Mouse (Mus musculus) mouse embryonic stem cell (cell line): ENCODE results near the gene Sult2b1.

Experiments
- in situ Hi-C, 2 experiments: fragments of 300-500 bp; cut with MboI; formaldehyde crosslinking; loops; 1 replicate in 1 of 2; 3 replicates in 1 of 2; pipeline ENCODE4 v1.14.3; 2019 to 2020; ENCODE audit warnings: low sequenced_read_pairs in 2 of 2, low pct_unique_long_range_greater_than_20kb in 1 of 2, mixed read lengths in 1 of 2; ENCODE audit not compliant: unreplicated experiment in 1 of 2

The Sult2b1 gene

DNA sequence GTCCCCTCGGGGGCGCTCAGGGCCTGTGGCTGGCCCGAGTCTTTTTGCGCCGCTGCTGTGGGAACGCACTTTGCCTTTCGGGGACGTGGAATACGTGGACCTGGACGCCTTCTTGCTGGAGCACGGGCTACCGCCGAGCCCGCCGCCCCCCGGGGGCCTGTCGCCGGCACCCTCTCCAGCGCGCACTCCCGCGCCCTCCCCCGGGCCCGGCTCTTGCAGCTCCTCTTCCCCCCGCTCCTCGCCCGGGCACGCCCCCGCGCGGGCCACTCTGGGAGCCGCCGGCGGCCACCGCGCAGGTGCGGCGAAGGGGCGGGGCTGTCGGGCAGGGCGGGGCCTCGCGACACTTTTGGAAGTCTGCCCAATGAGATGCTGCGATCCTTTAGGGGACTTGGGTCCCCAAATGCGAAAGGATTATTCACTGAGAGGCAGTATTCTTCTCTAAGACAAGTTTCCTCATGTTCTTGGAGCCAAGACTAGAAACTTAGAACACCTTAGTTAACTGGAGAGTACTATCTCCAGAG lies 77.7 kb downstream of the Sult2b1 start:
- in situ Hi-C loops: no loop called here

DNA sequence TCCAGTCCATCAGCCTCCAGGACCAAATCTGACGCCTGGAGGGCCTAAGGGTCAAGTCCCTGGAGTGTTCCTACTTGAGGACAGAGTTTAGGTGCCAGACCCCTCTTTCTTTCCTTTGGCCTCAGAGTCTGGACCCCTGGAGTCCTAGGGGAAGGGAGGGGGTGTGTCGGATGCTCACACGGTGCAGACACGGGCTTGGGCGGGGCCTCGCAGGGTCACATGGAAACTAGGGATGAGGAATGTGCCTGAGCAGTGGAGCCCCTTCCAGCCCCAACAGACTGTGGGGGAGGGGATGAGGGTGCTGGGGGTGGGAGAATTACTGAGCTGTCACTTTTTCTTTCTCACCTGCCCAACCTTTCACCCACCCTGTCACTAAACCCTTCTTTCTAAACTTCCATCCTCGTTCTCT lies 78.6 kb downstream of the Sult2b1 start:
- in situ Hi-C loops: no loop called here

DNA sequence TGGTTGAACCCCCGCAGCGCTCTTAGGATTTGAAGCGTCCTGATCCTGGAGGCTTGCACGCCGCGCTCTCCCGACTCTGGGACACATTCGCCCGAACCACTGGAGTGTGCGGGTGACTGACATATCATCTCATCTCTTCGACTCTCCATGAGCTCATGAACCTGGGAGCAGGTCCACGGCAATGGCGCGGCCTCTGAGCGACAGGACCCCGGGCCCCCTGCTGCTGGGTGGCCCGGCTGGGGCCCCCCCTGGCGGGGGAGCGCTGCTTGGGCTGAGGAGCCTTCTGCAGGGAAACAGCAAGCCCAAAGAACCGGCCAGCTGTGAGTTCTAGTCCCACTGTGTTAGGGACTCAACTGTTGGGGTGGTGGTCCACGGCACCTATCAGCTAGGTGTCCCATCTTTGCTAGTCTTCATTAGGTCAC lies 79.0 kb downstream of the Sult2b1 start:
- in situ Hi-C loops: no loop called here

DNA sequence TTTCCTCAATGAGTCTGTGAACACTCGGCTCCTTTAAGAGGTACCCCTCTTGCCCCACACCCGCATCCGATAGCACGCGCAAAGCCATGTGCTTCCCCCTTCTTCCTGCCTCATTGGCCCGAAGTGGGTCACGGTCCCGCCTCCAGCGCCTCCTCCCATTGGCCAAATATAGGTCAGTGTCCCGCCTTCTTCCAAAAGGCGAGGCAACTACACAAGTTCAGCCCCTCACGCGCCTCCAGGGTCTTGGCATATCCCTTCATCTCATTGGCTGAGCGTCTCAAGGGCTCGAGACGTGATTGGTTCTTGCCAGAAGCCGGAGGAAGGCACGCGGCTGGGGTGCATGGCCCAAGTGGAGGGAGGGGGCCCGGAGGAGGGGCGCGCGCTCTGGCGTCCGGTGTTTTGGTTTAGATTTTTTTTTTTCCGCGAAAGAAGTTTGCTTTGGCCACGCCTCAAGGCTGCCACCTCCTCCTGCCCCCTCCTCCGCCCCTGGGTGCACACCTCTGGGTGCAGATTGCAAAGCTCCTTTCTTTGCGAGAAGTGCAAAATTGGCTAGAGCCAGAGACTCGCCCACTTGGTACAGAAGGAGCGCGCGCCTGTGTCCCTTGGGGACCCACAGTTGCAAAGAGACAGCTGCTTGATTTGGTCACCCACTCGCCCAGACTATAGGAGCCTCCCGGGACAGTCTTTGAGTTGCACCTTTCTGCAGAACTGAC lies 79.6 kb downstream of the Sult2b1 start, which contains the start of gene Dbp:
TSS of gene Dbp (plus strand) at position 359 of the 713 bp plus-strand sequence.
- in situ Hi-C loops: no loop called here

DNA sequence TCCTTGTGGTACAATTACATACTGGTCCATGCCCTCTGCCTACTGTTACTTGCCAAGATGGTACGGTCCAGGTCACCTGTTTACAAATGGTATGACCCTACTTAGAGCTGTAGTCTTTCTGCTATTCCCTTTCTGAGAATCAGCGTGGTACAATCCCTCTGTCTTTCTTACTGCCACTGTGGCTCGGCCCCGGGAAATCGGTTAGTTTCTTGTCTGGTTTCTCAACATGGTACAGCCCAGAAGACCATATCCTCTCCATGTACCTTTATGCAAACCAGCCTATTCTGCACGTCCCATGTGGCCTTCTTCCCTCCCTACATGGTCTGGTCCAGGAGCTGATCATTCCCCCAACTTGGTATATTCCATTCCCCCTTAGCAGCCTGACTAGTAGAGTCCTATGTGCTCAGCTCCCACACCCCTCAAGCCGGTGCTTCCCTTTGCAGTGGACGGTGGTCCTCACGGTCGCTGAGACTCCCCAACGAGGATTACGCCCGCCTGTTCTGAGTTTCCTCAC lies 80.4 kb downstream of the Sult2b1 start:
- in situ Hi-C loops: no loop called here

DNA sequence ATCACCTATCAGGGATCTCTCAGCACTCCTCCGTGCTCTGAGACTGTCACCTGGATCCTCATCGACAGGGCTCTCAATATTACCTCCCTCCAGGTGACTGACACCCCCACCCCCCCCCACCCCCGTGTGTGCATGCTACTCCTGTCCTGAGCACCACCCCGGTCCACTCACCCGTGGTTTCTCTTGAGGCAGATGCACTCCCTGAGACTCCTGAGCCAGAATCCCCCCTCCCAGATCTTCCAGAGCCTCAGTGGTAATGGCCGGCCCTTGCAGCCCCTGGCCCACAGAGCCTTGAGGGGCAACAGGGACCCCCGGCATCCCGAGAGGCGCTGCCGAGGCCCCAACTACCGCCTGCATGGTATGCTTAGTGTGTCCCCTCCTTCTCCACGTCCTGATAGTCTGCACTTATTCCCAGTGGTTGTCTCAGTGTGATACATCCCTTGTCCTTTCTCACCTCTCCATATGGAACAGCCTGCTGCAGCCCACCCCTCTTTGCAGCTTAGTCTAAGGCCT lies 80.9 kb downstream of the Sult2b1 start:
- in situ Hi-C loops: no loop called here

DNA sequence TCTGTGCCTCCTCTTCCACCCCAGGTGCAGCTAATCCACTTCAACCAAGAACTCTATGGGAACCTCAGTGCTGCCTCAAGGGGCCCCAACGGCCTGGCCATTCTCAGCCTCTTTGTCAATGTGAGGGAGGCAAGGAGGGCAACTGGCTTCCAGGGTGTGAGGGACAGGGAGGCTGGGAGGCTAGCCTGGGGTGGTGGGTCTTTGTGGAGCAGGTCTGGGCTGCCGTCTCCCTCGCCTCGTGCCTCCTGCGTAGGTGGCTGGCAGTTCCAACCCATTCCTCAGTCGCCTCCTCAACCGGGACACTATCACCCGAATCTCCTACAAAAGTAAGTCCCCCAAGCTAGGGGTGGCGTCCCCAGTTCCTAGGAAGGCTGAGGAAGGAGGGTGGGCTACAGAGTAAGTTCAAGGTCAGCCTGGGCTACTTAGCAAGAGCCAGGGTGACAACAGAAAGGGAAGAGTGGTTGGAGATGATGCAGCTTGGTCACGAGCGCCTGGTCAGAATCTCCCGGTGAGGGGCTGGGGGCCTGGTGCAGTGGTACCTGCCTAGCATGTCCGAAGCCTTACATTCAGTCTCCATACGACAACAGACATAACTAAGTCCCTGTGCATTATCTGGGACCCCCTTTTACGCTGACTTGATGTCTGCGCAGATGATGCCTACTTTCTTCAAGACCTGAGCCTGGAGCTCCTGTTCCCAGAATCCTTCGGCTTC lies 81.5 kb downstream of the Sult2b1 start:
- in situ Hi-C loops: no loop called here

DNA sequence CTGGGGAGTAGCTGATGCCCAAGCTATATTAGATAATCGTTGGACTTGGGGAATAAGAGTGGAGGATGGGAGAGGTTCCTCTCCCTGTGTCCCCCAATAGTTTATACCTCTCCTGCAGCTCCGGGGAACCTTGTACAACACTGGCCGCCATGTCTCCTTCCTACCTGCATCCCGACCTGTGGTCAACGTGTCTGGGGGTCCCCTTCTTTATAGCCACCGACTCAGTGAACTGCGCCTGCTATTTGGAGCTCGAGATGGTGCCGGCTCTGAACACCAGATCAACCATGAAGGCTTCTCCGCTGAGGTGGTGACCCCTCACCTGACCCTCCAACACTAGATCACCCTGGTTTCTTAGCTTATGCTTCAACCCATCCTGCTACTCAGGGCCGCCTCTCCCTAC lies 82.2 kb downstream of the Sult2b1 start:
- in situ Hi-C loops: no loop called here

DNA sequence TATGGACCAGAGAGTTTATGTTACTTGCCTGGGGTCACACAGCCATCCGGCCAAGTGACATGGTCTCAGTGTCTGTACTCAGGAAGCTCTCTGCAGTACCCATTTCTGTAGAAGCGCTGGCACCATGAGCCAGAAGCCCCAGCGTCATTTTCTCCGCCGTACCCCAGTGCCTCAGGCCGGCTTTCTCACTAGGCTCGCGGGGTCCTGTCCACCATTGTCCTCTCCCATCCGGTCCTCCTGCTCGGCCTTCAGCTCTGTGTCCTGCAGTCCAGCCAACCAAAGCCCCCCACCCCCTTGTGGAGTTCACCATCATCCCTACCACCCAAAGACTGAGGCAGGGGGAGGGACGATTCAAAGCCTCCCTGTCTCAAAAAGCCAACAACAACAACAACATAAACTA lies 82.9 kb downstream of the Sult2b1 start:
- in situ Hi-C loops: no loop called here

DNA sequence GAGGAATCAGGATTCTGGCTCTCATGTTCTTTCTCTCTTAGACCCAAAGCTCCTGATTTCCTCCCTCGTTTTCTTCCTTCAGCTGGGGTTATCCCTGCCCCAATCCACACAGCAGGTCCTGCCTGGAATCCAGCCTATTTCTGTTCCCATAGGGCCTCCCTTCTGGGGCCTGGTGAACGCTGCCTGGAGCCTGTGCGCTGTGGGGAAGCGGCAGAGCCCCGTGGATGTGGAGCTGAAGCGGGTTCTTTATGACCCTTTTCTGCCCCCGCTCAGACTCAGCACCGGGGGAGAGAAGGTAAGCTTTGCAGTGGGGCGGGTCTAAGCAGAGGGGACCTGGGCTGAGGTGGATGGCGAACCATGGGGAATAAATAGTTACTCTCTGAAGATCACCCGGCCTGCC lies 83.4 kb downstream of the Sult2b1 start:
- in situ Hi-C loops: no loop called here

DNA sequence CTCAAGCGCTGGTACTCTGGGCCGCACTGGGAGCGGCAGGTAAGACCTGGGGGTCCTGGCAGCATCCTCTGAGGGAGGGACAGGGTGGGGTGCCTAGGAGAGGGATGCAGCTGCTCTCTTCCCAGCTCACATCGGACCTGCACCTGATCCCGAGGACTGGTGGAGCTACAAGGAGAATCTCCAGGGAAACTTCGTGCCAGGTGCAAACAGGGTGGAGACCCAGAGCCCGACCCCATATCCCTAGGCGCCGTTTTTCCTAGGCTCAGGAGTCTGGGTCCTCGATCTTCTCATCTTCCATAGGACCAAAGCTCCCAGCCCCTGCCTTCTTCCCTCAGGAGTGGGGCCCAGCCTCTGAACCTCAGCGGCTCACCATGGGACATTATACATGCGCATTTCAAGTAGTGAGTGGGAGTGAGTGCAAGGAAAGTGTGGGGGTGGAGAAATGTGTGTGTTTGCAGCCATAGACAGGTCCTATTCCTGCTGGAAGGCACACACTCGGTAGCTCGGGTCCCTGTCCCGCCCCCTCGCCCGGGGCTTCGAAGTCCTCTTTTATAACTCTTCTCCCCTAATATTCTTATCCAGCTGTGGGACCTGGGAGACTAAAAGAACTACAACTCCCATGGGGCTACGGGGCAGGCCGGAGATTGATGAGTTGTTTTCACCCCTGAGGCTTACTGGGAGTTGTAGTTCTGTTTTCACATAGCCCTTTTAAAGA lies 84.0 kb downstream of the Sult2b1 start:
- in situ Hi-C loops: no loop called here

DNA sequence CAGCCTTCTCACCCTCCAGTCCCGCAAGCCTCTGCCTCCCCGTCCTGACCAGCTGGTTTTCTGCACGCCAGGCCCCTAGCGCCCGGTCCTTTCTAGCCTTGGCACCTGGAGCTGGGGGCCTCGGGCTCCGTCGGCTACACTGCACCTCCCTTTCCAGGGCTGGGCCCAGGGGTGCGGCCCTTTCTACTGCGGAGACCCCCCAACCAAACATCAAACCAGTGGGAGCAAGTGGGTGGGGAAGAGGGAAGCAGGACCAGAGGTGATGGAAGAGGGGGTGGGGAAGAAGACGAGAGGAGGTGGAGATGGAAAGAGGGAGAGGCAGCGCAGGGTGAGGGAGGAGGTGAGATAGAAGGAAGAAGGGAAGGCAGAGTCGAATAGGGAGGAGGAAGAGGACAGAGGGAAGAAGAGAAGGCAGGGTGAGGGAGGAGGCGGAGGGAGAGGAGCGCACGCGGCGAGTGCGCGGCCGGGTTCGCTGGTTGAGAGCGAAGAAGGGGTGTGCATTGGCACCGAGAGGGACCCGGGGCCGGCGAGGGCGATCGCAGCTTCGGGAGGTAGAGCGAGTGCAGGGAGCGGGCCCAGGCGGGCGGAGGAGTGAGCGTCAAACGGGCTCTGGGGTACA lies 84.8 kb downstream of the Sult2b1 start, which contains the start of gene Car11:
TSS of gene Car11 (plus strand) at position 321 of the 619 bp plus-strand sequence.
- in situ Hi-C loops: no loop called here

DNA sequence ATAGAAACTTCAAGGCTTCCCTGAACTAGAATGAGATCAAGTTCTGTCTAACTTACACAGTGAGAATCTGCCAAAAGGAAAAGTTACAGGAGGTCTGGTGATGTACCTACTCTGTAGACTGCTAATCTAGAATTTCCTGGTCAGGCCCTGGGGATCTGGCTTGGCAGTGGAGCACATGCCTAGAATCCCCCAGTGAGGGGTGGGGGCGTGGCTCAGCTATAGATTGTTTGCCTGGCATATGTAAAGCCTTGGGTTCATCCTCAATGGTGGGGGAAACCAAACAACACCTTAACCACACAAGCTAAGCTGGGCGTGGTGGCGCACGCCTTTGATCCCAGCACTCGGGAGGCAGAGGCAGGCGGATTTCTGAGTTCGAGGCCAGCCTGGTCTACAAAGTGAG lies 86.6 kb downstream of the Sult2b1 start:
- in situ Hi-C loops: no loop called here

DNA sequence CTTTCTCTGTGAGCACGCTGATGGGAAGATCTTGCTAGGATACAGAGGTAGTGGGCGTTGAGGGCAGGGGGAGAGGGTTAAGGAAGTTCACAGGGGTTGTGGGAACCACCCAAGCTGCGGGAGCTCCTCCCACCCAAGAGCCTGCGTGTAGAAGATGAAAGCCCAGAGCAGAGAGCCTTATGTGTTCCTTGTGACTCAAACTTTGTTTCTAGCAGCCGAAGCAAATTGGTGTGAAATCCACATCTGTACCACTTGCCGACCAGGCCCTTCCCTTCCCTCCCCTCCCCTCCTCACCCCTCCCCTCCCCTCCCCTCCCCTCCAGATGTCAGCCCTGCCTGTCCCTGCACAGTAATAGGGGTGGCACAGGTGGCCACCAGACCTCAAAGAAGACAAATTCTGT lies 89.4 kb downstream of the Sult2b1 start:
- in situ Hi-C loops: no loop called here

DNA sequence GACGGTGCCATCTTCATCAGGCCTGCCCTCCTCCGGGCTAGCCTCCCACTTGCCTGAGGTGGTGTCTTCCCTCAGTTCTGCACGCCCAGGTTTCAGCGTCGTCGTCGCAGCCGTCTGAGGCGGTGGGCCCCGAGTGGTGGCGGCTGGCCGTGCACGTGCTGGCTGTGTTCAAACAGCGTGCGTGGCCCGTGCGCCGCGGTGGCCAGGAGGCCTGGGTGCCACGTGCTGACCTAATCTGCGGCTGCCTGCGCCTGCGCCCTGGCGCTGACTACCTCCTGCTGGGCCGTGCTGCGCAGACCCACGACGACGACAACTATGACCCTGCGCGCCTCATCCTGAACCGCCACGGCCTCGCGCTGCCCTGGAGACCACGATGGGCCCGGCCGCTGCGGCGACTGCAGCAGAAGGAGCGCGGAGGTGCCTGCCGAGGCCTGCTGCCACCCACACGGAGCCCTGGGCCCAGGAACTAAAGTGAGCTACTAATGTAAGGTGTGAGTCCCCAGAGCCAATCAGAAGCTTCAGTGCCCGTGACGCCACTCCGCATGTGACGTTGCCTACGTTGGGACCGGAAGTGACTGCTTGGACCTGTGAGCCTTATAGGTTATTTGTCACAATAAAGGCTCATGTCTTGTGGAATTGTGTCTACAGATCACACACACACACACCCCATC lies 90.4 kb downstream of the Sult2b1 start, which contains the start of gene Sec1:
TSS of gene Sec1 (minus strand) at position 482 of the 671 bp plus-strand sequence.
- in situ Hi-C loops: no loop called here

DNA sequence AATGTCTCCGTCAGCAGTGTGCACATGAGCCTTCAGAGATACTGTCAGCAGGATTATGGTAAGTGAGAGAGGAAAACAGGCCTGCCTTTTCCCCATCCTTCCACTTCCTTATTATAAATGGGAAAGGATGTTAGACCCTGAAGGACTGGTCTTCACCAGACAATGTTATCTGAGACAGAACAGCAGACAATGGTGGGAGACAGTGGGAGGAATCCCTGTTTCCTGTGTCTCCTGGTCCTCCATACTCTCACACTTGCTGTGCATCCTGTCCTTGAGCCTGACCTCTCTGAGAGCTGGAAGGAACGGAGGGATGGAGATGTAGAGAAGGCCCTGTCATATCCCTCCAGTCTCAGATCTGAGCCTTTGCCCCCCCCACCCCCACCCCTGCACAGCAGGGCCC lies 92.1 kb downstream of the Sult2b1 start:
- in situ Hi-C loops: no loop called here

DNA sequence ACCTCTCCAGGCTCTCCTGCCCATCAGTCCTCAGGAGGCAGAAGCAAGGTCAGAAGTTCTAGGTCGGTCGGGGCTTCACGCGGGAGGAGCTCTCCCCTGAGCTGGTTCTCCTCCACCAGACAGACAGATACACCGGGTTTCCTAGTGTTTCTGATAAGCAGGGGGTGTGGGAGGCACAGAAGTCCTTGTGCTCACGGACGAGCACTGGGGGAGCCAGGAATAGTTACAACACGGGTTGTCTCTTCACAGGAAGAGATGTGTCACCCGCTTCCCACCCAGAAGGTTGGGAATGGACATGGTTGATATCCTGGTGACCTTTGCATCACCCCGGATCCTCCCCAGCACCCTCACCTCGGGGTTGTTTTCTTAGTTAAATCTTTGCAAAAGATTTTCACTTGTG lies 94.7 kb downstream of the Sult2b1 start:
- in situ Hi-C loops: no loop called here

DNA sequence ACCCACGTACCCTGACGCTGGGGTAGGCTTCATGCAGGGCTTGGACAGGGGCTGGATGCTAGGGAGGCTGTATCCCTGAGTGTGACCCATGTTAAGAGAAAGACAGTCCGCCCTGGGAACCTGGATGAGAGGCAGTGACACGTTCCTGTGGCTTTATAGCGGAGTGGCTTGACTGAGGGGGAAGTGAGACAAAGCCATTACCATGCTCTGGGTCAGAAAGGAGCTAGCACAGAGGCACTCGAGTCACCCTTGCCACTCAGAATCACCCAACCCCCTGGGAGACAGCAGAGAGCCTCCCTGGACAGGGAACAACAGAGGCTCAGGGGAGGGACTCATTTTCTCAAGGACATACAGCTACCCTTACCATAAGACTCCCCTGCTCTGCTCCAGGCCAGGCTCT lies 95.4 kb downstream of the Sult2b1 start:
- in situ Hi-C loops: no loop called here
